Mouse (Mus musculus) hindbrain, embryonic 10.5 days (tissue): ENCODE measurements around the gene Gm20532. TPM values are rescaled to one million over a fixed set of nuclear protein-coding genes. Genes with fewer than 3 reads are reported as not detected.
A peak's percentile ranks its signal among the peaks of the same experiment; 100 is the strongest.

Source experiments
- DNase-seq: peaks from one replicate; pipeline ENCODE4 v3.0.0-alpha.2; 2017; ENCODE audit warnings: low spot score
- H3K27ac ChIP-seq: fragments of 300-500 bp; sonication (generic); 2 replicates; pipeline ENCODE4 v1.5.1; 2016; ENCODE audit warnings: mild to moderate bottlenecking, moderate library complexity
- H3K27me3 ChIP-seq: fragments of 300-500 bp; sonication (generic); 2 replicates; pipeline ENCODE4 v1.6.1; 2016; ENCODE audit warnings: mild to moderate bottlenecking; ENCODE audit not compliant: poor library complexity, insufficient read depth, severe bottlenecking
- H3K36me3 ChIP-seq: fragments of 300-500 bp; sonication (generic); 2 replicates; pipeline ENCODE4 v1.6.1; 2016; ENCODE audit warnings: mild to moderate bottlenecking, moderate library complexity
- H3K4me1 ChIP-seq: fragments of 300-500 bp; sonication (generic); replicated peaks from 2 replicates; pipeline ENCODE4 v1.6.1; 2016; ENCODE audit warnings: mild to moderate bottlenecking
- H3K4me3 ChIP-seq: fragments of 300-500 bp; sonication (generic); 2 replicates; pipeline ENCODE4 v1.5.1; 2016; ENCODE audit warnings: mild to moderate bottlenecking, moderate library complexity
- H3K9me3 ChIP-seq: fragments of 300-500 bp; sonication (generic); 2 replicates; pipeline ENCODE4 v1.6.1; 2016; ENCODE audit warnings: mild to moderate bottlenecking, moderate library complexity
- WGBS: fragments of 180-500 bp; shearing (Covaris S2); methylation state at CpG from one replicate; pipeline ENCODE4 v1.1.7; 2016; 5-methylcytosine and 5-hydroxymethylcytosine counted together
- polyA plus RNA-seq: library from polyadenylated mRNA; unstranded; fragments of >200 nt; fragmentation: Nextera tagmentation; extraction: Ambion mirVana; gene quantifications from 2 replicates; pipeline ENCODE4 v1.2.1, GENCODE M21; 2016

Gene Gm20532
- polyA plus RNA-seq, 1 experiment from 2014 or later = not detected

DNA sequence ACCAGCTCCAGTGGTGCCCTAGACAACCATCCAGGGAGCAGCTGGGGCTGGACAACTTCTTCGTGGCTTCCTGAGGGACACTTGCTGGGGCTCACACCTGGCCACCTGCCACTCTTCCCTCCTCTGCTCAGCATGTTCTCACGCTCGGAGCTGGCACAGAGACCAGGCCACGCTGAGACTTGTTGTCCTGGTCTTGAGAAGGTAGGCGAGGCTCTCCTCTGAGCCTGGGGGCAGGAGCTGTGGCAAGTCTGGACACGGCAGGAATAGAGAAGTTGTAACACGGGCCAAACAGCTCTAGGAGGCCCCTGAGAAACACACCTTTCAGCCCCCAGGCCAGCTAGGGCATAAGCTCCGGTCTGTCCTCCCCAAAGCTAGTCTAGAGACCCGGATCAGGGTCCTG lies 32.5 kb upstream of the Gm20532 start:
- WGBS = 84% methylated on average over 9 of the region's 9 CpGs

DNA sequence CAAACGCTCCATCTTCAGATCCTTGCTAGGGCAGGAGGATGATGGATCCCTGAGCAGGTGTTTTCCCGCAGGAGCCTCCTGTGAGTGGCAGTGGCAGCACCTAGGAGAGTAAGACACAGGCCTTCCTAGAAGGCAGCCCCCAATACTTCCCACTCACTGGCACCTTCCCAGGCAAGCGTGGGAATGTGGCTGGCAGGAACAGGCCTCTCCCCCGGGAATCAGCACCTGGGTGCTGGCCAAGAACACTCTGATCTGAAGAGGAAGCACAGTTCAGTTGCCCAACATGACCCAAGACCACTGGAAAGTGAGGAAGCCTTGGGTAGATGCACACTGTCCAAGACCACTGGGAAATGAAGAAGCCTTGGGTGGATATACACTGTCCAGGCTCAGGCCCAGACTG lies 31.4 kb upstream of the Gm20532 start:
- H3K27me3 ChIP-seq = no peaks in the 10 kb centered on the region; the same call in 1 of the 2 replicates
- H3K4me1 ChIP-seq = peaks cover 34% of the 10 kb centered on the region
- DNase-seq = no peak
- WGBS = 85% methylated on average over 4 of the region's 4 CpGs
- no peak overlapping the region for H3K4me3 ChIP-seq
- 0 out of 2 replicates have a peak overlapping the region, but pooled peaks have one; percentile 46 for H3K27ac ChIP-seq
- no peaks in the 10 kb centered on the region for H3K9me3 ChIP-seq
- H3K36me3 ChIP-seq = no peaks in the 10 kb centered on the region

More for the DNA sequence above, 32.5 kb upstream of the Gm20532 start:
- no peaks in the 10 kb centered on the region; the same call in 1 of the 2 replicates for H3K27me3 ChIP-seq
- no peak for DNase-seq
- no peak overlapping the region for H3K4me3 ChIP-seq
- no peaks in the 10 kb centered on the region for H3K36me3 ChIP-seq
- no peaks in the 10 kb centered on the region for H3K9me3 ChIP-seq
- H3K27ac ChIP-seq = peak overlapping the region; percentile 23; the same call in 1 of the 2 replicates
- H3K4me1 ChIP-seq = peaks cover 36% of the 10 kb centered on the region

DNA sequence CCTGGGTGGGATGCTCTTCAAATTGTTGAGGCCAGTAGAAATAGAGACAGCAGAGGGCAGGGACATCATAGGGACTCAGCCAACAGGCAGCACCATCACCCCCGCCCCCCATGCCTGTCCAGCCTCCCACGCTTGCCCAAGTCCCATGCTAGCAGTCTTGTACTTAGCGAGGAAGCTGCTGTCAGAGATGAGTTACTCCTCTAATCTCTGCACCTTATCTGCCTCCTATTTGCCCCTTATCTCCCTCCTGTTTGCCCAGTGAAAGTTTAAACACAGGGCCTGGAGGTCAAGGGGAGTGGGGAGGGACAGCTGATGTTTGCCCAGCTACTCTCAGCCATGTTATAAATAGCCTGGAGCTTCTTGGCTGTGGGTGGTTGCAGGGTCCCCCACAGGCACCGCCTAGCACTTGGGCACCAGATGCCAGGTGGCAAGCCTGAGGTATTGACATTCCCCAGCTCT lies 29.9 kb upstream of the Gm20532 start:
- Histone ChIP-seq H3K9me3 (no peaks in the 10 kb centered on the region), H3K36me3 (no peaks in the 10 kb centered on the region), H3K27ac (peak overlapping the region; percentile 46; the same call in 1 of the 2 replicates), H3K27me3 (no peaks in the 10 kb centered on the region; the same call in 1 of the 2 replicates), H3K4me1 (peaks cover 41% of the 10 kb centered on the region), H3K4me3 (no peak overlapping the region)
- DNase-seq = no peak
- WGBS = 65% methylated on average over 4 of the region's 4 CpGs

DNA sequence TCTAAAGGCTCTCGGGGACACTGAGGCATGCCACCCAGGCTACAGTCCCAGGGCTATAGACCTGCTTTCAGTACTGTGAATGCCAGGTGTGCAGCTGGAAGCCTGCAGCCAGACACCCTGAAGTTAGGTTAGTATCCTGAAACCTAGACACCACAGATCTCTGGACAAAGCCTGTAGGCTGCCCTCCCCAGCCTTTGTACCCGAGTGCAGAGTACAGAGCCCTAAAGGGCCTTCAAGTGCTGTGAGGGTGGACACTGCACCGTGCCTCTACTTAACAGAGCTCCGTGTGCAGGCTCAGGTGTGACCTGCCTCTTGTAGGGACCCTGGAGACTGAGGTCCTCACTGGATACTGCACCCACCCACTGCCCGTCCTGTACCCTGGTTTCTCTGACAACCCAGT lies 25.9 kb upstream of the Gm20532 start:
- Histone ChIP-seq H3K4me1 (peaks cover 38% of the 10 kb centered on the region), H3K27me3 (no peaks in the 10 kb centered on the region; the same call in 1 of the 2 replicates), H3K9me3 (no peaks in the 10 kb centered on the region), H3K4me3 (no peak overlapping the region), H3K36me3 (no peaks in the 10 kb centered on the region), H3K27ac (peak overlapping the region; percentile 74)
- no peak for DNase-seq
- WGBS = 86% methylated on average over 5 of the region's 5 CpGs

DNA sequence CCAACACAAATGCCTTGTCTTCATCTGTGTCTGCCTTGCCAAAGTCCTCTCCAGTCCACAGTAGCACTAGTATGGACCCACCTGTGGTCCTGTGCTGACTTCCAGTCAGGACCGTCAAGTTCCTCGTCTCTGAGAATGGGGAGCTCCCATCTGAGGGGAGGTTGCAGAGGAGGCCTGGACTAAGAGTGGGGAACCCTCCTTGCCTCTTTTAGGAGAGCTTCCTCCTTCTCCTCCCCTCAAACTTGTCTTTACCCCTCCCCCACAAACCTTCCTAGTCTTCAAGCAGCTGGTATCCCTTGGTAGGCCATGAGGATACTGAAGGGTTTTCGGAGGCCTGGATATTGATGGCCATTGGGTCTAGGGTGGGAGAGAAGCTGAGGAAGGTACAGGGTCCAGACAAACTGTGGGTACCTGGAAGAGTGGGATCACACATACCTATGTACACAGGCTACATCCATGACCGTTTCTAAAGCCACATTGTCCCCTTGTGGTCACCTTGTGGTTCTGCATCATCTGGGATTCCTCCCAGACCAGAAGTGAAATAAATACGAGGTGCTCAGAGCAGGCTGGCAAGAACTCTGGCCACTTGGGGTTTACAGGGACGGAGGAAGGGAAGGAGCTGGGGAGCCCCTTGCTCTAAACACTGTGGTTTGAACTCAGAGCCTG lies 25.0 kb upstream of the Gm20532 start:
- WGBS = 45% methylated on average over 6 of the region's 6 CpGs
- peak overlapping the region; percentile 74 for H3K27ac ChIP-seq
- peak; percentile 56 for DNase-seq
- peaks cover 44% of the 10 kb centered on the region for H3K4me1 ChIP-seq
- no peaks in the 10 kb centered on the region for H3K36me3 ChIP-seq
- H3K4me3 ChIP-seq = no peak overlapping the region
- H3K9me3 ChIP-seq = no peaks in the 10 kb centered on the region
- H3K27me3 ChIP-seq = no peaks in the 10 kb centered on the region; the same call in 1 of the 2 replicates

DNA sequence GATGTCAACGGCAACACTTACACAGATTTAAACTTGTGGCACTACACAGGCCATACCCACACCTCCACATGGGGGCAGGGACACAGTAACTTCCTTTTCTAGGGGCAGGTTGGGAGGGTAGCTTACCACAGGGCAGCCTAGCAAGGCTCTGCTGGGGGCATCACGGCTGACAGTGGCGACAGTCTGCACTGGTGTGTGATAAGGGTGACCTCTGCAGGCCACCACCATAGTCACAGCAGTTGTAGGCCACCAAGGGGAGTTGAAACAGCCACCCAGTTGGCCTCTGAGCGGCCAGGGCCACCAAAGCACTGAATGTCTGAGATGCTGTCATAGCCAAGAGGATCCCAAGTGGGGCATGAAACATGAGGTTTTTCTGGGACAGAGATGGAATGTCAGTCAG lies 20.2 kb upstream of the Gm20532 start:
- no peaks in the 10 kb centered on the region for H3K9me3 ChIP-seq
- H3K4me3 ChIP-seq = no peak overlapping the region
- H3K36me3 ChIP-seq = no peaks in the 10 kb centered on the region
- H3K27ac ChIP-seq = no peak overlapping the region
- WGBS = 20% methylated on average over 4 of the region's 4 CpGs
- H3K4me1 ChIP-seq = peaks cover 29% of the 10 kb centered on the region
- H3K27me3 ChIP-seq = no peaks in the 10 kb centered on the region; the same call in 1 of the 2 replicates
- DNase-seq = peak; percentile 69

DNA sequence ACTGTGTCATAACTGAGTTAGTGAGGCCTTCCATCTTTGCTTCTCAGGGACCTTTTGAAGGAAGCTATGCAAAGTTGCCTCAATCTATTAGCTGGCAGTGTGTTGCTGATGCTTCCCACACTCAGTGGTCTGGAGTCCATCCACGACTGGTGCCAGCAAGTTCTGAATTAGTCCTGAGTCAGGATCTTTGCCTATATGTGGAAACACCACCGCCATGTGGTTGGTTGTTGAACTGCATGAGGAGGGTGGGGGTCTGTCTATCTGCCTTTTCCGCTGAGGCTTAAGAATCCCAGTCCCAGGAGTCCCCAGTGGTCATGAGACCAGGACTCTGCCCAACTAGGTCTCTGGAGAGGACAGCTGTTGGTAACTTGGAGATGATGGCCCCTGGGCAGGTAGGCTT lies 16.4 kb upstream of the Gm20532 start:
- Histone ChIP-seq H3K4me1 (peaks cover 51% of the 10 kb centered on the region), H3K27ac (peak overlapping the region; percentile 50; the same call in 1 of the 2 replicates), H3K27me3 (no peaks in the 10 kb centered on the region), H3K36me3 (no peaks in the 10 kb centered on the region), H3K4me3 (no peak overlapping the region), H3K9me3 (no peaks in the 10 kb centered on the region)
- 6% methylated on average over 3 of the region's 3 CpGs for WGBS
- DNase-seq = peak; percentile 72

DNA sequence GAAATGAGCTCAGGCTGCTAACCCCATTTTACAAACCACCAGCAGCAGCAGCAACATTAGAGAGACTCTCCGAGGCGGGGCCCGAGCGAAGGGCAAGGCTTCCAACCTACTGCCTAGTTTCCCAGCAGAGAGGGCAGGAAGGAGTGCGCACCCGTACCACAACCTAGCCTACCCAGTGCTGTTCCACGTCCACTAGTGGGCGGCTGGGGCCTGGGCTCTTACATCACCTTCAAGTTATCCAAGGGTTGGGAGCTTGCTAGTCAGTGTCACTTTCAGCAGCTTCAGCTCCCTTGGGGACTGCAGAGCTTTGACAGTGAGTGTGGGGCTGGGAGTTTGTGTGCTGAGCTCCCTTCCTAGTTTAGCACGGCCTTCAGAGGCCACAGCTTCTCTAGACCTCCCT lies 15.0 kb upstream of the Gm20532 start:
- WGBS = 83% methylated on average over 9 of the region's 9 CpGs

DNA sequence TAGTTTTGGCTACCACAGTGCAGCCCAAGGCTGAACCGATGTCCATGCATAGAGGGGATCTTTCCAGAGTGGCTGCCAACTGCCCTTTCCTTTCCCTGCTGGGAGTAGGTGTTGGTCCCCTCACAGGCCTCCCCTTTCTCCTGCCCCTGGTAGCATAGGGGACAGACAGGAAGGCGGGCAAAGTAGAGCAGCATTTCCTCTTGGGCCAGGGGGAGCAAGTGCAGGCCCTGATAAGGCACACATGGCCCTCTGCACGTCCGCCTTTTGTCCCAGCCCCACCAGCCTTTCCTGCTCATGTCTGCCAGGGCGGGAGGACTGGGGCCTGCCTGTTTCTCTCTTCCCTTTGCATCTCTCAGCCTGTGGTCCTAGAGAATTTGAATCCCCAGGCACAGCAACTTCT lies 14.6 kb upstream of the Gm20532 start:
- 70% methylated on average over 5 of the region's 5 CpGs for WGBS
- no peaks in the 10 kb centered on the region for H3K9me3 ChIP-seq
- H3K36me3 ChIP-seq = no peaks in the 10 kb centered on the region
- H3K27me3 ChIP-seq = no peaks in the 10 kb centered on the region
- H3K4me1 ChIP-seq = peaks cover 58% of the 10 kb centered on the region
- H3K4me3 ChIP-seq = no peak overlapping the region
- peak overlapping the region; percentile 67 for H3K27ac ChIP-seq
- DNase-seq = no peak

More for the DNA sequence above, 15.0 kb upstream of the Gm20532 start:
- H3K4me3 ChIP-seq = no peak overlapping the region
- H3K9me3 ChIP-seq = no peaks in the 10 kb centered on the region
- H3K27ac ChIP-seq = peak overlapping the region; percentile 67
- H3K36me3 ChIP-seq = no peaks in the 10 kb centered on the region
- H3K27me3 ChIP-seq = no peaks in the 10 kb centered on the region
- DNase-seq = no peak
- peaks cover 55% of the 10 kb centered on the region for H3K4me1 ChIP-seq

DNA sequence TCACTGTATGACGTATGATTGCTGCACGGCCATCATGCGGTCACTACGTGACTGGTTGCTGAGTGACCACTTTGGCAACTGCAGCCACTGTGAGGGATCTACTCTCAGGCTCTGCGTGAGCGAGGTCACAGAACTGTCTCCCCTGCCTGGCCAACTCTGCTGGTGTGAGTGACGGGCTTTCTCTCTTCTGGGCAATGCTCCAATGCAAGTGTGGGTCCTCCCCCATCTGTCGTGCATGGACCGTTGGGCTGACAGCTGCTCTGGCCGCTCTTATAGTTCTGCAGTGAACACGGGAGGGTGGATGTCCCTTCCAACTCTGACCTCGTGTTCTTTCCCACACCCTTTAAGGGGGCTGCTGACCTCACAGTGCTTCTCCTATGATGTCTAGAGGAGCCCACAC lies 13.0 kb upstream of the Gm20532 start:
- H3K27me3 ChIP-seq = no peaks in the 10 kb centered on the region
- DNase-seq = no peak
- H3K4me1 ChIP-seq = peaks cover 73% of the 10 kb centered on the region
- H3K4me3 ChIP-seq = no peak overlapping the region
- peak overlapping the region; percentile 79 for H3K27ac ChIP-seq
- H3K36me3 ChIP-seq = no peaks in the 10 kb centered on the region
- WGBS = 72% methylated on average over 12 of the region's 12 CpGs
- no peaks in the 10 kb centered on the region for H3K9me3 ChIP-seq

DNA sequence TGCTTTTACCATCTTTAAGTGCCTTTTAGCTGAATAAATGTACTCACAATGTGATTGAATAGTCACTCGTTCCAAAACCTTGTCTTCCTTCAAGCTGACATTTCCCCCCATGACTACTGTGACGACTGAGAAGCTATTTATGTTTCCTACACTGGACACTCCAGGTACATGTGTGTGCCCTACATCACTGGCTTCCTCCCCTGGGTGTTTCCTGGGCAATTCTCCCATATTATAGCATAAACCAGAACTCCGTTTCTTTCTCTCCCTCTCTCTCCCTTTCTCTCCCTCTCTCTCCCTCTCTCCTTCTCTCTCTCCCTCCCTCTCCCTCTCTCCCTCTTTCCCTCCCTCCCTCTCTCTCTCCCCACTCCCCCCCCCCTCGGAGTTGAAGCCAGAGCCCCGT lies 12.6 kb upstream of the Gm20532 start:
- no peak for DNase-seq
- Histone ChIP-seq H3K9me3 (no peaks in the 10 kb centered on the region), H3K27ac (peak overlapping the region; percentile 79), H3K4me1 (peaks cover 76% of the 10 kb centered on the region), H3K4me3 (no peak overlapping the region), H3K27me3 (no peaks in the 10 kb centered on the region), H3K36me3 (no peaks in the 10 kb centered on the region)
- 35% methylated on average over 5 of the region's 5 CpGs for WGBS

DNA sequence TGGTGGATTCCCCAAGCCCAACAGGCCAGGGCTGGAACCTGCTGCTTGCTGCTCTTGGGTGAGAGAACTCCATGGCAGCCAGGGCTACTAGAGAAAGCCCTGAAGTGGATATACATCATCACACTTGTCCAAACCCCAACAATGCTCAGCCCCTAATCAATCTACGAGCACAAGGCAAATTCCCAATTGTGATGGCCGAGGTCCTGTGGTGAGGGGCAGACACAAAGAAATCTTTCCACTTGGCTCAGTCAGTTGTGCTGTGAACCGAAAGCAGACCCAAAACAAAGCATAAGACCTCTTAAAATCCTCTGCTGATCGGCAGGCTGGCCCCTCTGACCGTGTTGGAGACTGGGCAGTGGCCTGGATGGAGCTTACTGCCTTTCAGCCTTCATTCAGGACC lies 11.6 kb upstream of the Gm20532 start:
- WGBS = 32% methylated on average over 5 of the region's 5 CpGs
- DNase-seq = no peak
- H3K9me3 ChIP-seq = no peaks in the 10 kb centered on the region
- peaks cover 76% of the 10 kb centered on the region for H3K4me1 ChIP-seq
- no peaks in the 10 kb centered on the region for H3K27me3 ChIP-seq
- H3K27ac ChIP-seq = peak overlapping the region; percentile 79
- H3K4me3 ChIP-seq = no peak overlapping the region
- H3K36me3 ChIP-seq = no peaks in the 10 kb centered on the region

DNA sequence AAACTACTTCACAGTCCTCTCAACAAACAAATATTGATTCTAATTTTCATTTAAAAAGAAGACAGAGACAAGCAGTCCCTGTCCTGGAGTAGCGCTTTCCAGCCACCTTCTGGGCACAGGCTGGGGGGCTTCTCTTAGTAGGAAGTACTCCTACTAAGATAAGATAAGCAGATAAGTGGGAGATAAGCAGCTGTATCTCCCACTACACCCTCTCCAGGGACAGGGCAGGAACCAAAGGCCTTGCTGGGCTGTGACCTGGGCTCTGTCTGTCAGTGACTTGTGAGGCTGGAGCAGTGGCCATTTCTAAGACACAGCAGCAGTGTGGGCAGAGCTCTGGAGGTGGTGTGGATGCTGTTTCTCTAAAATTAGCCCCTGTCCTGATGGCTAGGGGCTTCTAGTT lies 11.1 kb upstream of the Gm20532 start:
- DNase-seq = no peak
- Histone ChIP-seq H3K9me3 (no peaks in the 10 kb centered on the region), H3K27me3 (no peaks in the 10 kb centered on the region), H3K27ac (peak overlapping the region; percentile 79), H3K4me3 (no peak overlapping the region; the same call in 1 of the 2 replicates), H3K36me3 (no peaks in the 10 kb centered on the region), H3K4me1 (peaks cover 77% of the 10 kb centered on the region)
- WGBS = 84% methylated on average over 1 of the region's 1 CpGs
